Mouse (Mus musculus) left cerebral cortex, postnatal 10 days (tissue): ENCODE measurements at regions not wholly inside any gene's neighbourhood (a gene's known extent, or its start where the extent isn't known, plus 50 kb on each side); places are given as distances from the start of the nearest gene placed in this dataset.

Experiments
- DNase-seq, 2 experiments: peaks; one replicate each; pipeline ENCODE4 v3.0.0; 2021 to 2022; ENCODE audit warnings: low spot score in 2 of 2, mixed read lengths in 1 of 2; ENCODE audit errors: extremely low spot score in 1 of 2
- intact Hi-C: fragments of 180-260 bp; cut with DNase I; formaldehyde crosslinking; loops from one replicate; pipeline ENCODE4 v1.15.1; 2025

DNA sequence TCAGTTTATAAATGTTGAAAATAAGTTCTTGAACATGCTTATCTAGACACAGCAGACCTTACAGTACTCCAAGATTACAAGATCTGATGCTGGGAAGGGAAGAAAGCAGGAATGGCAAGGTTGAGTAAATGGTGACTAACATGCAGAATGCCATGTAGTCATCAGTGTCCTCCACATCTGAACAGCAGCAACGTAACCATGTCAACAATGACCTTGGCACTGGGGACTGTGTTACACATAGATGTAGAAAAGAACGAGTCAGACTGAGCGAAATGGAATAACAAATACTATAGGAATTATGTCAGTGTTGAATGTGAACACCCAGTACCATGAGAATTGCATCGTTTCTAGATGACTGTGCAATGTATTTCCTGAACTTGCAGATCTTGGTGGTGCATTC, 936.5 kb upstream of the Gm7489 start:
- no peak for DNase-seq
- intact Hi-C loops, result no loop called here

DNA sequence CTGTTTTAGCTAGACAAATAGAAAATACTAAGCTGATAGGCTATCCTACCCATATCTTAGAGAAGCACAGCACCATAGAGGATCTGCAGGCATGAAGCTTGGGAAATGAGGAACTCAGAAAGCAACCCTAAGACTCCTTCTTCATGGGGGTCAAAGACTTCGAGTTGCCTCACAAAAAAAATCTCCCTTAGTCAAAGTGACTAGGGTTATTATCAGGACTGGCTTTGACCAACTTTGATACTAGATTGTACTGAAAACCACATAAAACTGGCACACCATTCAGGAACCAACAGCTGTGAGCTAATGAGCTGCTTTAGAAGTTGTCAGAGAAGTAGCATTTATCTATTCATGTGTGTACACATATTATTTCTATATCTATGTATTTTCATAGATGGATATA, 931.2 kb upstream of the Gm7489 start:
- DNase-seq, result no peak

DNA sequence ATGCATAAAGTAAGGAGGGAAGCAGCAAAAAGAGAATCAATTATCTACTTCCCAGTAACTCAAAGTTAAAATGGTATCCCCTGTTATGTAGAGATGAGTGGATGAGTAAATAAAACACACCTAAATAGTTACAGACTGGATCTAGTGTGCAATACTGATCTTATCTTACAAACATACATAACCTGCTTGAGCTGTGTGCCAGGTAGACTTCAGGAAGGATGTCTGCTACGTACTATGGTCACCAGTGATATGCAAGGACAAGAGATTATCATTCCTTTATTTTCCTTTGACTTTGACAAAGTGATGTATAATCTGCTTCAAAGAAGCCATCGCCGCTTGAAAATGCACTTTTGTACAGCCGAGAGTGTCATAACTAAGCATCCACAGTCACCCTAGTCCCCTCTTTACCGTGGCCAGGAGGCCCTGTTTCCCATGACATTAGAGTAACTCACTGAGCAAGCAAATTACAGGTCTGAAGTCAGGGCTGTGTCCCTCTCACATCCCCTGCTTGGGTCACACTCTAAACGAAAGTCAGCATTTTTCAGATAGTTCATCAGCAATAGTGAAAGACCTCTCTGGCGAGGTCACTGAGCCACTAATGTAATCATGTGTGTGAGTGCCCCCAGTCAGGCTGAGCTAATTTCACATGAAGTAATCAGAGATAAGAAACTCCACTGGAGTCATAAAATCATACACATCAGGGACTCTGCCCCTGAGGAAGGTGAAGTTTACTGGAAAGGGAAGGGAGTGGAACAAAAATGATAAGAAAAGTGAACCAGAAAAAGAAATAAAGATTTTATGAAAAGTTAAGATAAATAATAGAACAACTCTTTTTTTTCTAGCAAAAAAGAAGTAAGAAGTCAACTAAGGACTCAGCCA, 929.8 kb upstream of the Gm7489 start:
- no peak for DNase-seq
- intact Hi-C loops, result no loop called here

More for the DNA sequence above, 931.2 kb upstream of the Gm7489 start:
- intact Hi-C loops, result no loop called here

DNA sequence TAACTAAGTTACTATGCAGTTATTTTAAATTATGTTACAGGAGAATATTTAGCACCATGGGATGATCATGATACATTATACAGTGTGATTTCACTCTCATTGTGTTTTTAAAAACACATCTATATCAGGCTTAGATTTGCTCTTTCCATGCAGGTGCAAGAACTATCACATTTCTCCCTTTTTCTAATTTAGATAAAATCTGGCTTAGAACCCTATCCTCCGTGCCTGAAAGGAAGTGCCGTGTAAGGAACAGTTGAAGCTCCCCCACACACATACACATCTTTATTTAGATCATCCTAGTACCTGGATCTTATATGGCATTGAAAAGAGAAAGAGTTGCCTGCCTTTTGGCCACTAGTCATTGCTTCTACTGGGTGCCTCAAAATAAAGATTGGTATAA, 925.0 kb upstream of the Gm7489 start:
- intact Hi-C loops, result no loop called here

DNA sequence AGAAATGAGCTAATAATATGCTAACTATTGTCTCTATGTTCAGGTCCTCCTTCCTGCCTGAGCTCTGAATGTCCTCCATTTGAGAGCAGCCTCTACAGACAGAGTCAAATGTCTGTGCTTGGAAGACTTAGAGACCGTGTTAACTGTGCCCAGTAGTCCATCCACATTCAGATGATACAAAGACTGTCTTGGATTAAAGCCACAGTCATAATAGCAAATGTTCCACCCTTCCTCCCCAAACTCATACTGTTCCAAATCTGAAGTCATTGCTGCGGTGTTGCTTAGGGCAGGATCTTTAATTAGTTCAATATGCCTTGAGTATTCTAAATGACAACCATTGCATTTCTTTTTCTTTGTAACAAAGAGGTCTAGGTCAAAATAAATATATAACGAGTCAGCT, 923.2 kb upstream of the Gm7489 start:
- intact Hi-C loops, result no loop called here
- no peak for DNase-seq

More for the DNA sequence above, 925.0 kb upstream of the Gm7489 start:
- DNase-seq, result no peak

DNA sequence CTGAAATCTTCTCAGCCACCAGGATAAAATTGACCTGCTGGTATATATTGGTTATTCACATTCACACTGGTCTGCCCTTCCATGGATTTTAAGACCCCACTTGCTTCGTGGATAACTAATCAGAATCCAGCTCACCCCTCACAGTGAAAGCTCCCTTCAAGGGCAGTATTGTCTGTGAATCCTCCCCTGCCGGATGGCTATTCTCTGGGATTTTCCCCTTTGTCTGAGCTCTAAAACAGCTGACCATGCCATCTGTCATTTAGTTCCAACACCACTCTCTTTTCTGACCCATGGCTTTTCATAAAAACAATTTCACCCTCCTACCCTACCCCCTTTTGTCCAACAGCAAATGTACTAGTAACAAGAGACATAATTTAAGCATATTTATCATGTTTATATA, 920.8 kb upstream of the Gm7489 start:
- intact Hi-C loops, result no loop called here
- DNase-seq, result no peak

DNA sequence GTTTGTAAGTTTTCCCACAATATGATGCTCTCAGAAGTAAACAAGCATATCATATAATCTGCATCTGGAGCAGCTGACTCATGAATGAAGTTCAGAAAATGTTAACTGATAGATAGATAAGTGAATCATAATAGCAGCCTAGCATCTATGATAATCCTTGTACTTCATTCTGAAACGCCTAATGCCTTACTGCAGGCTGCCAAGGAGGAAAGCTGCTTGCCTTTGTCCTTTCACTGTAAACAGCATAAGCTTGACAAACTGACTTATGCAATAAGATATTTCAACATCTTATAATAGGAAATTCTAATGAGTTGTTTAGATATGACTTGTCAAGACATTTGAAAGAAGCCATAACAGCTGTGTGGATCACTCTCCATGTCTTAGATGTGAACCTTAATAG, 920.3 kb upstream of the Gm7489 start:
- no peak for DNase-seq
- intact Hi-C loops, result no loop called here

DNA sequence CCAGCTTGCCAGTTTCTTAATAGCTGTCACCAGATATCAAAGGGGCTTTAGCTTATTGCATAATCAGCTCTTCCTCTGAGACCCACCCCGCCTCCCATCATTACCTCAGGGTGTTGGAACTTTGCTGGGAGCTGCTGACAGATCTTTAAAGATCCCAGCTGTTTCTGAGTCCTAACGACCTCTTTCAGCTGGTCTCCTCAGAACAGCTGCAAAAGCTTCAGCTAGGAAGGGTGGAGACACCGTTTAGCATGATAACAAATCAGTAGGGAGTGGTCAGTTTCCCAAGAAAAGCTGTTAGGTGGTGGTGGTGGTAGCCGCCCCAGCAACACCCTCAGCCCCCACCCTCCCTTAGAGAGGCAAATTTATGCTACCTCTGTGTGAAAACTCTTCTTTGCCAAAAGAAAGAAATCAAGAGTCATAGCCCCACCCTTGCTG, 916.9 kb upstream of the Gm7489 start:
- intact Hi-C loops, result no loop called here
- peak in 1 of 2 experiments; percentile 13 for DNase-seq

DNA sequence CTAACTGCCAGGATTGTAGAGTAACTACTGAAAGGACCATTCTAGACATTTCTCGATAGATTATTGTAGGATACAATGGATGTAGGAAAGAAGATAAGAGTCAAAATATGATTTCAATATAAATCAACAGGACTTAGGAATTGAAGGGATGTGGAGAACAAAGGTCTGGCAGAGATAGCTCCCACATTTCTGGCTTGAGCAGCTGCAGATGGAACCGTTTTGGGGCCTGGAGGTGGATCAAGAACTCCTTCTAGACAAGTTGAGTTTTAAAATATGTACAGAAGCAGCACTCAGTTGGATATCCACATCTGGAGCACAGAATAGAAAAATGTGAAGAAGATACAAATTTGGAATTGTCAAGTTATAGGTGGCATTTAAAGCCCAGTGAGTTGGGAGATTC, 901.9 kb upstream of the Gm7489 start:
- DNase-seq, result no peak
- intact Hi-C loops, result no loop called here

DNA sequence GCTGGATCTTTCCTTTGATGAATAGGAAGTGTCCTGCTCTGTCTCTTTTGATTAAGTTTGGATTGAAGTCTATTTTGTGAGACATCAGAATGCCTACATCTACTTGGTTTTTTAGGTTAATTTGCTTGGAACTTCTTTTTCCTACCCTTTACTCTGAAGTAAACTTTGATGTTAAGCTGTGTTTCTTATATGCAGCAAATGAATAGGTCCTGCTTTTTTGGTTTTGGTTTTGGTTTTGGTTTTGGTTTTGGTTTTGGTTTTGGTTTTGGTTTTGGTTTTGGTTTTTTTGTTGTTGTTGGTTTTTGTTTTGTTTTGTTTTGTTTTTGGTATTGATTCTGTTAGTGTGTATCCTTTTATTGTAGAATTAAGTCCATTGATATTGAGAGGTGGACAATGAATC, 894.1 kb upstream of the Gm7489 start:
- intact Hi-C loops, result no loop called here
- no peak for DNase-seq

DNA sequence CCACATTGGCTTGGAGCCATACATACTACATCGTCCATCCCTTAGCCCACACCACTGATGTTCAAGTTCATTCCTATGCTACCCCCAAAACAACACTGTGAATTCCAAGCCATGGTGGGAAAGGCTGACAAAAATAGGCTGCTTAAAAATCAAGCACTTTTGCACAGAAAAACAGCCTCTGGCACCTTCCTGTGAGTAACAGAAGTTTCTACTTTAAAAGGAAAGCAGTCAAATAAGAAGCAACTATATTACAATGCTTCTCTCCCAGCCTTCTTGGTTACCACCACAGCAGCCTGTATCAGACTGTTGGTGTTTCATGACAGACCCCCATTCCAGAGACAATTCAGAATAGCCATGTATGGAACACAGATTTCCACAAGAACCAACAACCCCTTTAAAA, 890.4 kb upstream of the Gm7489 start:
- intact Hi-C loops, result no loop called here
- DNase-seq, result peak in 1 of 2 experiments; percentile 9

DNA sequence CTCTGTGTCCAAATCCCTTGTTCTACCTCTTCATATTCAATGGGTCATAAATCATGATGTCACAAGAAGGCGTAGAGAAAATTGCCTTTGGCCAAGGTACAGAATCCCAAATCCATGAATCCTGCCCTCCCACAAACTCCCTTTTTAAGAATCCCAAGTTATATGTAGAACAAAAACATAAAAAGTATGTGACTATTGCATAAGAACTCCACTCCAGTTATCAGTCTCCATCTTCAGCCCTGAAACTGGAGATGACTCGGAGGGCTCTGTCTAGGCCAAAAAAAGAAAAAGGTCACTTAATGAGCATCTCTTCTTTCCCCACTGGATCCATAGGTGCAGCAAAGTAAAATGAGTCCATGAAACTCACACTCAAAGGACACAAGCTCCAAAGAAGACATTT, 885.5 kb upstream of the Gm7489 start:
- no peak for DNase-seq
- intact Hi-C loops, result no loop called here

DNA sequence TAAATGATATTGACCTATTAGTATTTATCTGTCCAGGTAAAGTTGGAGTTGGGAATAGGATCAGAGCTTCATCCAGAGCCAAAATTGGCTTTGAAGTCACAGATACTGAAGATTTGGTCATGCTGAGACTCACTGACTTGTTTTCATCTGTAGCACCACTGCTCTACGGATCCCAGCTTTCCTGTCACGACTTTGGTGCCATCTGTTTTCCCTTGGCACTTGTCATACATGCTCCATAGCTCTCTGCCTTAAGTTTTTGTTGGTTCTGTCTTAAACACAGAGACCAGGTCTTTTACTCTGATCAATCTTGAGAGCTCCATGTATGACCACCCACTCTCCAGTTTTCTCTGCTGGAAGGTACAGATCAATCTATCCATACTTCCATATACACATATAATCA, 884.9 kb upstream of the Gm7489 start:
- intact Hi-C loops, result no loop called here
- no peak for DNase-seq

DNA sequence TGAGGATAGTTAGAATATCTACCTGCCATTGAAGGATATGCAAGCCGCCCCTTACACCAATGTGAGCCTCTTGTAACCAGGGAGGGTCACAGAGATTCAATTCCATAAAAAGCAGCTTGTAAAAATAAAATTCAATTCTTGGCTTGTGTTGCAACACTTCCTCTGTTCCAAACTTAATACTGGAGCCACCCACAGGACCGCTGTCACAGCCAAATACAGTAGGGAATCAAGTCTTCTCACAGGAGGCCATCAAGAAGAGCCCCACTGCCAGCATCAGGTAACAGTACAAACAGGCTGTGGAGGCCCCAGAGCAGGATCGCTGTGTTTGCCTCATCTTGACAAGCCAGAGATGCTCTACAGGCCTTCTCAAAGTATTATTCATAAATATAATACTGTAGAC, 883.3 kb upstream of the Gm7489 start:
- DNase-seq, result no peak
- intact Hi-C loops, result no loop called here

DNA sequence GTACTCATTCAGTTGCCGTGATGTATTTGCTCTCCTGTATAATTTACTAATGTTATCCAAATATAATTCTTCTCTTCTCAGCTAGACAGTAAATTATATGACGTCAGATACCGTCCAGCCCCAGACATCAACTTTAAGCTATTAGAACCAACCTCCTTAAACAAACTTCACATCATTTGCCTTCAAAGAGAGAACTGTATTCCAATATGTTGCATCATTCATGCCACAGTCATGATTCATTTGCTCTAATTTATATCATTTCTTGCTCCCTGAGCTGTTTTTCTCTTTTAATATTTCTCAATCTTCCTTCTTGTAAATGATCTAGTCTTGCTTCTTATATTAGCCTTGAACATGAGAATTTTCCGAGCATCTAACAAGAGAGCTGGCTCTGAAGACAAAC, 882.7 kb upstream of the Gm7489 start:
- DNase-seq, result no peak
- intact Hi-C loops, result no loop called here

DNA sequence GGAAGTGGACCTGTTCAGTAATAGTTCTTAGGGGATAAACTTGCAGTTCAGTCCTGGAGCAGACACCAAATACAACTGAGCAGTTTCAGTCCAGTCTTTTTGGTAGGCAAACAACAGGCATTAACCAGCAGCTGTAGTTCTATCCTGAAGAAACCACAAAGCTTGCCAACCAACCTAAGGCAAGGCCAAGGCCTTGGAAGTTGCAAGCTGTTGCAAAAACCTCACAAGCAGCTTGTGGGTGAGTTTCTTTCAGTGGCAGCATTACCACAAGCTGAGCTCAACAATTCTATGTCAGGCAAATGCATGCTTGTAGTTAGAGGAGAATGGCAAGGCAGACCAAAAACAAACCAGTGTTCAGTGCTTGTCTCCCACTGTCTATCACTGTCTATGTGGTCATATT, 880.6 kb upstream of the Gm7489 start:
- intact Hi-C loops, result no loop called here
- DNase-seq, result no peak

DNA sequence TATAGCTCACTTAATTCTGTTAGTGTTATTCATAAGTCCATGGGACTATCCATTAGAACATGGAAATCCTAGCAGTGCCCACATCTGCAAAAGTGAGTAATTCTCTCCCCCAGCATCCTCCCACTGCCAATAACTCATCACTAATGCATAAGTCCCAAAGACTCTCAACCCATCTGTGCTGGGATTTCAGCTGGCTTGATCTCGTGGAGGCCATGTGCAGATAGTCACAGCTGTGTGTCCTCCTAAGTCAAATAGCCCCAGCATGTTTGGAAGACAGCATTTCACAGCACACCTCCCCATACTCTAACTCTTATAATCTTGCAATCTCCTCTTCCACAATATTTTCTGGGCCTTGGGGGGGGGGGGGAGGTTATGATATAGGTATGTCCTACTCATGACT, 877.9 kb upstream of the Gm7489 start:
- no peak for DNase-seq

DNA sequence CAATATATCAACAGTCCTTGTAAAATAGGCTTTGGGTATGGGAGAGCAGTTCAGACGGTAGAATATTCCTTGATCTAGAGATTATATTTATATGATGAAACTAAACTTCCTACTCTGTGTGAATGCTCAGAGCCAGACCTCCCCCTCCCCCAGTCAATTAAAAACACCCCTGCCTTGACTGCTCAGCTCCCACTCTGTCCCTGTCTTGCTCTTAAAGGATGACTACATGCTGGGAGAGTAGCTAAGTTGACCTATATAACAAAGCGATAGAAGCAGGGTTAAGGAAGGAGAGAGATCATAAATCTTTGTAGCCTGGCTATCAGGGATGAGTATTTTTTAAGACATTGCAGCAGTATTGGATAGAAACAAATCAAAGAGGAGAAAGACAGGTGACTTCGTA, 875.4 kb upstream of the Gm7489 start:
- intact Hi-C loops, result no loop called here
- no peak for DNase-seq

More for the DNA sequence above, 877.9 kb upstream of the Gm7489 start:
- intact Hi-C loops, result no loop called here
